Mouse (Mus musculus) 3134 (cell line): ENCODE data around the gene Creb3l1.

Experiments used
- DNase-seq: peaks from one replicate; pipeline ENCODE4 v3.0.0-alpha.2; 2011; ENCODE audit warnings: low spot score; ENCODE audit not compliant: insufficient read length; ENCODE audit errors: extremely low read depth

Gene Creb3l1

GRCm38 (mm10) chr2:92041538-92041937, 17.2 kb upstream of the Creb3l1 start:
- DNase-seq, result no peak

DNA sequence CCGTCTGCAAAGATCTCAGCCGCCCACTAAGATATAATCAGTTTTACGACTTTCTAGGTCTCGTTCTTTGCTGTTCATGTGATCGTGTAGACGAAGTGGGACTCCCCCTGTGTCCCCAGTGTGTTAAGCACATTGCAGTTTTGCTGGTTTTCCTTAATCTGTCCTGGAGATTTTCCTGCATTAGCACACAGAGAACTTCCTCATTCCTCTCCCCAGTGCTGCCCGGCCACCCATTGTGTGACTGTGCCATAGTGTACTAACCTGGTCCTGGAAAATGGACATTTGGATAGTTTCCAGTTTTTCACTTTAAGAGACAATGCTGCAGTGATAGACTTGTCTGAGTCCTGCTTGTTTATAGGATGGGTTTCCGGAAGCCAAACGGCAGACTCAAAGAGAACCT, 10.0 kb upstream of the Creb3l1 start:
- no peak for DNase-seq

DNA sequence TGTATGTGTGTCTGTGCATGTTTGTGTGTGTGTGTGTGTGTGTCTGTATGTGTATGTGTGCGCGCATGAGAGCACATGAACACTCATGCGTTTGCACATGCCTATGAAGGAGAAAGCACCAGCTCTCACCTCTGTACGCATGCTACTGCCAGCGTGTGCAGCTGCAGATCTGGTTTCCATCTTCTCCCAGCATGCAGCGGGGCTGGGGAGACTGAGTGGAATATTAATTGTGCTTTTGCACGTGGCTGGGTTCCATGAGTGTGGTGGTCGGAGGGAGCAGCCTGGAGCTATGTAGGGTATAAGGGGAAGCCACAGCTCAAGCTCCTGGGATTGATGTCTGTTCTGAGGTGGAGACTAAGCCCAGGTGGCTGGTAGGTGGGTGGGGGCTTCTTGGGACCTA, 6.3 kb upstream of the Creb3l1 start:
- DNase-seq, result no peak

DNA sequence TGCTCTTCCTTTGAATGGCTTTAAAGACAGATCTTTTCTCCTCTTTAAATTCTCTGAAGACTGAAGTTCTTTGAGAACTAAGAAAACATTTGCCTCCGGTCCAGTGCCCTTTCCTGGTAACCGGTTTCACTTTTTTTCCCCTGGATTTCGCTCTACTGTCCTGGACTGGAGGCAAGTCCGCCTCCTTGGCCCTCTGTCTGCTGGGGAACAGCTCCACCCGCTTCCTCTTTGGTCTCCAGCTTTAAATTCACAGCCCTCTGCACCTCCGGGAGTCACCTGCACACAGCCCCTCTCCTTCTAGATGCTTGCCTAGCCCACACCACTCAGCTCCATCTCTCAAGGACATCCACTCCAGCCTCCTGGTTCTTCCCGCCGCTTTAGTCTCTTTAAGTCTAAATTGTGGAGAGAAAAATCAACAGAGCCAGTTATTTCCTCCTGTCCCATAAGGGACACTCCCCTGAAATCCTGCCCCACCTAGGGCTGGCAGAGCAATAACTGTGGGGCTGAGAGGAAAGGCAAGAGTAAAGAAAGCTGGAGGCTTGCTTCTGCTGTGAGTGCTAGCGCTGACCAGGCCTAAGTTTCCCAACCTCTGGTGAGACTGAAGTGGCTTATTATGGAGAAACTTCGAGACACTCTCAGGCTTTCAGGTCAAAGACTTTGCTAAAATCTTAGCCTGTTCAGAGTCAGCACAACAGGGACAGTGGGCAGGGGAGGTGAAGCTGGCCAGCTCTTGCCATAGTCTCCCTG, 5.3 kb upstream of the Creb3l1 start:
- no peak for DNase-seq

DNA sequence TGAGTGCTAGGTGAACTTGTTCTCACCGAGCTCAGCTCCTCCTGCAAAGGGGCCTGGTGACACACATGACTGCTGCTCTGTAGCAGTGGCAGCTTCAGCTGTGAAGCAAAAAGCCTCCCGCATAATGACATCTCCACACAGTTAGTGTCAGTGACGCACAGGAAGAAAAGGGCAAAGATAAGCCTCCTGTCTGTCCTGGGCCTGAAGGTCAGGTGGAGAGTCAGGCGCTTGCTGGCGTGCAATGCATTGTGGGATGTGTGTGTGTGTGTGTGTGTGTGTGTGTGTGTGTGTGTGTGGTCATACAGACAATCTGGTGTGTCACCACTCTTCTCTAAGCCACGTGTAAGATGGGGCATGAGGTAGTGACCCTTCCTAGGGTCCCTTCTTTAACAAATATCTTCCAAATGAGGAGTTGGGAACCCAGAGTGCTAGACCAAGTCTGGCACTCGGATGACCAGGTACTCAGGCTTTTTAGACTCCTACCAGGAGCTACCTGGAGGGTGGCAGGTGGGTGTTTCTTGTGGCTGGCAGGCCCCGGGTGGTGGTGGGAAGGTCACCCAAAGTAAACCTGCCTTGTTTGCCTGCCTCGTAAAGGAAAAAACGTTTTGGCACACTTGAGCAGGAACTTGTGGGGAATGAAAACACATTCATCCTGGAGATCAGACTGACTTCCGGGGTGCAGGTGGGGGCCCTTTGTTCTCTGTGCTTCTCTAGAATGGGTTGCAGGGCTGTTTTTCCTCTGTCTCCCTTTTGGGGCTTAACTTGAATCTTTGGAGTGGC, 3.7 kb upstream of the Creb3l1 start:
- DNase-seq, result no peak

DNA sequence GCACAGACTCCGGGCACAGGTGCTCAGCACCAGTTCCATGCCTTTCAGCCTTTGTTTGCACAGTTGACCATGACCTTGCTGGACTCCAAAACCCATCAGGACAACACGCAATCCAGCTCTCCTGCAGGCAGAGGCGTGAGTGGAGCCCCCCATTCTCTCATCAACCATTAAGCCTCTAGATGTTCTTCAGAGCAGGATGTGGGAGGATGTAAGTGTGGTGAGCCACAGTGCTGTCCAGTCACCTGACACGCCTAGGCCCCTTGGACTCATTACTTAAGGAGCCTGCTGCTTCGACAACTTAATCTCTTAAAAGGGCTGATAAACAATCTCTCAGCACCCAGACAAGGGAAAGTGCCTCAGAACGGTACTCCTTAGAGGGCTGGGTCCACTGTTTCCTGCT, 1.7 kb upstream of the Creb3l1 start:
- DNase-seq, result no peak

- DNase-seq, result no peak
Measured at GRCm38 (mm10) chr2:92025202-92025601, 900 bp upstream of the Creb3l1 start.

- DNase-seq, result peak; percentile 71
Measured at GRCm38 (mm10) chr2:92023362-92024273, 684 bp downstream of the Creb3l1 start.

- DNase-seq, result no peak
Measured at GRCm38 (mm10) chr2:92020676-92021265, 3.5 kb downstream of the Creb3l1 start.

- DNase-seq, result no peak
Measured at GRCm38 (mm10) chr2:92017440-92017839, 6.9 kb downstream of the Creb3l1 start.

- peak; percentile 72 for DNase-seq
Measured at GRCm38 (mm10) chr2:92016981-92017380, 7.3 kb downstream of the Creb3l1 start.

DNA sequence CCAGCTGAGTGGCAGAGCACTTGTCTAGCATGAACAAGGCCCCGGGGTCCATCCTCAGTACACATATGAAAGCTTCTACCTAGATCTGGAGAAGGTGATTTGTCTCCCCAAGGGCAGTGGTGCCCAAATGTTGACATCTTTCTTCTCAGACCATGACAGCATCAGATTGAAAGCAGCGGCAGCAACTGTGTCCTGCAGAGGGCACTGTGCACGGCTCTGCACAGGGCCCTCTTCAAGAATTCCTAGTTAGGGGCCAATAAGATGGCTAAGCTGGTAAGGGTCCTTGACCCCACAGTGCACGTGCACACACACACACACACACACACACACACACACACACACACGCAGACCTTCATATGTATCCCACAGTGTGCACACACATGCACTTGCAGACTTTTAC, 9.4 kb downstream of the Creb3l1 start:
- DNase-seq, result no peak

DNA sequence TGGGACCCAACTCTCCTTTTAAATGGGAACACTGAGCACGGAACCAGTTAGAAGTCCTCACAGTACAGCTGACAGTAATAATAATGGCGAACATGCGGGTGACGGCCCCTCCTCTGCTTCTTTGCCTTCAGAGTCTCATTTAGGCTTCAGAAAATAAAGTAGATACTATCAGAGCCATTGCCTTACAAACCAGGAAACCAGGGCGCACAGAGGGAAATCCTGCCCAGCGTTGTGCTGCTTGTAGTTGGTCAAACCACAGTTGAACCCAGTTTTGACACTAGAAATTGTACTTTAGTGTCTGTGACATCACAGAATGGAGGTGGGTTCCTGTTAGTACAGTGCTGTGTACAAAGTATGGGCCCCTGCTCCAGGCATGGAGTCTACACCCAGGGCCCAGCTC, 10.1 kb downstream of the Creb3l1 start:
- DNase-seq, result no peak

DNA sequence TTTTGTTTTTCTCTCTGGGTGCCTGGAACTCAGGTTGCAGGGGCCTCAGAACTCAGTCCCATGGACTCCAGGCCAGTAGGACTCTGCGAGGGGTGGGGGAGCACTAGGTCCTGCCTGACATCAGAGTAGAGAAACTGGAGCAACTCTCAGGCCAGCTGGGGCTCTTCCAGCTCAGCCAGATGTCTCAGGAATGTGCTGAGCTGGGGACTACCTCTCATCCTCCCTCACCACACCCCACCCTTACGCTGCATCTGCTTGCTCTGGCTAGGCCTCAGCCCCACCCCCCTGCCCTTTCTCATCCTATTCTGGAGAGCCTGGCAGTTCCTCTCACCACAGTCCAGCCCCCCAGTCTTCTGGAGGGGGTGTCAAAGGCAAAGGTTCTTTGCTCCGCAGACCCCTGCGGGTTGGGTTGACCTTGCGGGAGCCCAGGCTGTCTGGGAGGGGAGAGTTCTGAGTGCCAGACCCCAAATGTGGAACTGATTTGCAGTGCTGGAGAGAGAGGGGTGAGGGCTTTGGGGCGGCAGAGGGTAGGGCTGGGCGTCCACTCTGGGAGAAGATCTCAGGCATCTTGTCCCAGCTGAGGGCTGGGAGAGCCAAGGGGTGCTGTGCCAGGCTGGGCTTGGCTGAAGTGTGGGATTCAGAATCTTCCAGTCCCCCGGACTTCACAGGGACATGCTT, 11.4 kb downstream of the Creb3l1 start:
- peak; percentile 79 for DNase-seq

DNA sequence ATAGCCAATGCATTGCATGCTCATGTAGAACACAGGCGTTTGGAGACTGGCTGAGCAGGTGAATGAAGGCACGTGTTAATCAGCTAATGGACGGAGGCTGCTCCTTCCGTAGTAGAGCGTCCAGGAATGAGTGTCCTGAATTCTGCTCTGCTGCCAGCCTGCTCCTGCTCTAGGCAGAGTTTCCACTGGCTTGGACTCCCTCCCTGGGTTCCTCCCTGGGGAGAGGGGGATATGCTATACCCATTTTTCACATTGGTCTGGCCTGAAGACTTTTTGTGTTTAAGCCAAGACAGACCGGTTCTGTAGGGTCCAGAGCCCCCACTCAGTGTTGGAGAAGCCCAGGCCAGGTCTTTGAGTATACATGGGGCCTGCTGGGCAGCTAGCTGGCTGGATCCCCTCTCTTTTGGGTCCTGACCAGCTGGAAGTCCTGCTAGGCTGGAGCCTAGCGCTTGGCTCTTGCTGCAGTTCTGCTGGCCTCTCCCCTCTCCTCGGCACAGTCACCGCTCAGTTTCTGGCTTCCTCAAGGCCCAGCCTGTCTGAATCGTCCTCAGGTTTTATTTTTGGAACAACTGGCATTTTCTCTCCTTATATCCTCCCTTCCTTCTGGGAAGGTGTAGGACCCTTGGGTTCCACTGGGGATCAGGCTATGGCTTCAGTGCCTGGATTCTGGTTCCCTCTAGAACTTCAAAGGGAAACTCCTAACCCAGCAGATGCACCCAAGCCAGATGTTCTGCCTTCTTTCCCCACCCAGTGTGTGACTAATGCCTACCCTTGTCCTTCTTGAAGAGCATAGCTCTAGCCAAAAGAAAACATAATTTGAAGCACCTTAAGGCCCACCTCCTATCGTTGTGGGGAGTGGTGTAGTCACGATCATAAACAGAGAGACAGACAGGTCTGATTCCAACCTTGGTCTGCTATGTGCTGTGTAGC, 12.6 kb downstream of the Creb3l1 start:
- peak; percentile 28 for DNase-seq

DNA sequence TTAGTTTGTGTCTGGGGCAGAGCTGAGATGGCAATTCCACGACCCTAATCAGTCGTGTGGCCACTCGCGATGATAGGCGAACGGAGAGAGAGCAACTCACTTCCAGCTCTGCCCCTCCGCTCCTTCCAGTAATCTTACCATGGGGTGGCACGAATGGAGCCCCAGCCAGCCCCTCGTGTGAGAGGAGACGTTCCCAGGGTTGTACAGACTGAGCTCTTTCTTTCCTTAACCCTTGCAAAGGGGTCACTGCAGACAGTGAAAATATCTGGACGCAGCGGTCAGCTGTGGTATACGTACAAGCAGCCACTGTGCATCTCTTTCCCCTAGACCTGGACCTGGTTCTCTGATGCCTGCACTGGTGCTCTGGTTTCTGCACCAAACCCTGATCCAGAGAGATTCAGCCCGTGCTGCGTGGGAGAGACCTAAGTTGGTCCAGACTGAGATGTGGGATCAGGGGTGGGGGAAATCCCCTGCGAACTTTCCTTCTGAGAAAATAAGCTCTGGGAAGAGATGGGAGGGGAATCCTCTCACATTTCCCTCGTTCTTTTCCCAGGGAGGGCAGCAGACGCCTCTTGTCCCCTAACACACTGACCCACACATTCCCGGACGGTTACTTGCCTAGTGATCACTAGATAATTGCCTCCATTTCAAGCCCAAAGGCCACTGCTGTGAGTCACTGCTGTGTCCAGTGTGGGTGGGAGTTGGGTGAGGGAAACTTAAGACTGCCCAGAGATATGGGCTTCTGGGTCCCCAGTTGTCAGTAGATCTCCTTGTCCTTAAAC, 15.5 kb downstream of the Creb3l1 start:
- DNase-seq, result peak; percentile 17

DNA sequence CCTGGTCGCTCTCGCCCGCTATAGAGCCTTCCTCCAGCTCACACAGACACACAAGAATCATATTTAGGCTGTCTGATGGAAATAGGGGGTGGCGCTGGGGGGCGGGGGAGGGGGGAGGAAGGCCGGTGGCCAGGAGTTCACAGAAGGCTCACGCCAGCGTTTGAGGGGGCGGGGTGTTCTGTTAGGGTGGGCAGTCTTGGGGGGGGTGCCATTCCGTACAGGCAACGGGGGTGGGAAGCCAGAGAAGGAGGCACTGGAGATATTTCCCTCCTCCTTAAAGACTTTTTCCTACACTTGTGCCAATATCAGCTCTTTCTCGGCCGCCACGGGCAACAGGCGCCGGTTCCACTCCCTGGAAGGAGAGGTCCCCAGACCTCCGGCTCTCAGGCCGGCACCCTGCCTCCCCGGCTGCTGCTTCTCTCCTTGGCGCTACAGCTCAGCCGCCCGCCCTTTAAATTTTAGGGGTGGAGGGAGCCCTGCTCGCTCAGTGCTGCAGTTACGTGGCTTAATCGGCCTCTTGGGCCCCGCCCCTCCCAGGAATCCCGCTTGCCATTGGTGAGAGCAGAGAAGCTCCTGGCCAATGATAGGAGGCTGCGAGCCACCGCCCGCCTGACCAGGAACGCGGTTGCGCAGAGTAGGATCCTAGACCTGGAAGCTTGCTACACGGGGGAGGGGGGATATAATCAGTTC, 16.2 kb downstream of the Creb3l1 start:
- peak; percentile 89 for DNase-seq
